Mouse (Mus musculus) heart, embryonic 10.5 days (tissue): ENCODE measurements around the gene Racgap1. TPM values are rescaled to one million over a fixed set of nuclear protein-coding genes. Genes with fewer than 3 reads are reported as not detected.

Experiments
- DNase-seq: peaks from one replicate; pipeline ENCODE4 v3.0.0-alpha.2; 2017; ENCODE audit warnings: low spot score
- H3K27ac ChIP-seq: fragments of 300-500 bp; sonication (generic); 2 replicates; pipeline ENCODE4 v1.5.1; 2016; ENCODE audit warnings: mild to moderate bottlenecking
- H3K27me3 ChIP-seq: fragments of 300-500 bp; sonication (generic); 2 replicates; pipeline ENCODE4 v1.6.1; 2016; ENCODE audit warnings: mild to moderate bottlenecking; ENCODE audit not compliant: poor library complexity, insufficient read depth, severe bottlenecking
- H3K36me3 ChIP-seq: fragments of 300-500 bp; sonication (generic); 2 replicates; pipeline ENCODE4 v1.6.1; 2016; ENCODE audit warnings: mild to moderate bottlenecking, moderate library complexity
- H3K4me1 ChIP-seq: fragments of 300-500 bp; sonication (generic); 2 replicates; pipeline ENCODE4 v1.6.1; 2016; ENCODE audit warnings: mild to moderate bottlenecking
- H3K4me3 ChIP-seq: fragments of 300-500 bp; sonication (generic); 2 replicates; pipeline ENCODE4 v1.5.1; 2016; ENCODE audit warnings: mild to moderate bottlenecking, moderate library complexity
- H3K9me3 ChIP-seq: fragments of 300-500 bp; sonication (generic); 2 replicates; pipeline ENCODE4 v1.6.1; 2016; ENCODE audit warnings: mild to moderate bottlenecking, moderate library complexity
- WGBS: fragments of 180-500 bp; shearing (Covaris S2); methylation state at CpG from one replicate; pipeline ENCODE4 v1.1.7; 2016; 5-methylcytosine and 5-hydroxymethylcytosine counted together
- polyA plus RNA-seq: library from polyadenylated mRNA; unstranded; fragments of >200 nt; fragmentation: Nextera tagmentation; extraction: Ambion mirVana; gene quantifications from 2 replicates; pipeline ENCODE4 v1.2.1, GENCODE M21; 2016

The Racgap1 gene
- polyA plus RNA-seq, 1 experiment from 2014 or later: 138 TPM

GRCm38 (mm10) chr15:99658437-99658836 lies 7.0 kb upstream of the Racgap1 start:
- peak; percentile 66 for DNase-seq
- Histone ChIP-seq H3K9me3 (no peaks in the 10 kb centered on the region), H3K27ac (no peak overlapping the region), H3K36me3 (no peaks in the 10 kb centered on the region), H3K27me3 (peaks cover 55% of the 10 kb centered on the region), H3K4me3 (no peak overlapping the region), H3K4me1 (peaks cover 36% of the 10 kb centered on the region)
- WGBS: 54% methylated on average over 2 of the region's 2 CpGs

GRCm38 (mm10) chr15:99655956-99656355 lies 4.5 kb upstream of the Racgap1 start:
- Histone ChIP-seq H3K36me3 (no peaks in the 10 kb centered on the region), H3K27ac (no peak overlapping the region), H3K4me3 (no peak overlapping the region), H3K9me3 (no peaks in the 10 kb centered on the region), H3K27me3 (peaks cover 46% of the 10 kb centered on the region), H3K4me1 (peaks cover 23% of the 10 kb centered on the region)
- peak; percentile 70 for DNase-seq
- WGBS: 43% methylated on average over 9 of the region's 9 CpGs

- no peak for DNase-seq
Observed at GRCm38 (mm10) chr15:99653876-99654275, 2.4 kb upstream of the Racgap1 start.

GRCm38 (mm10) chr15:99653291-99653690 lies 1.8 kb upstream of the Racgap1 start:
- WGBS: 9% methylated on average over 8 of the region's 8 CpGs
- Histone ChIP-seq H3K27me3 (peaks cover 39% of the 10 kb centered on the region), H3K36me3 (no peaks in the 10 kb centered on the region), H3K9me3 (no peaks in the 10 kb centered on the region), H3K27ac (0 out of 2 replicates have a peak overlapping the region, but pooled peaks have one; percentile 17), H3K4me3 (peak overlapping the region; percentile 54), H3K4me1 (peaks cover 47% of the 10 kb centered on the region)
- DNase-seq: peak; percentile 74

More at GRCm38 (mm10) chr15:99653876-99654275, 2.4 kb upstream of the Racgap1 start:
- Histone ChIP-seq H3K4me3 (peak overlapping the region; percentile 54), H3K27me3 (peaks cover 39% of the 10 kb centered on the region), H3K27ac (0 out of 2 replicates have a peak overlapping the region, but pooled peaks have one; percentile 17), H3K9me3 (no peaks in the 10 kb centered on the region), H3K36me3 (no peaks in the 10 kb centered on the region), H3K4me1 (peaks cover 42% of the 10 kb centered on the region)
- 2% methylated on average over 21 of the region's 21 CpGs for WGBS

GRCm38 (mm10) chr15:99651984-99652872 lies 772 bp upstream of the Racgap1 start:
- Histone ChIP-seq H3K27ac (peak overlapping the region; percentile 97), H3K36me3 (no peaks in the 10 kb centered on the region), H3K27me3 (peaks cover 39% of the 10 kb centered on the region), H3K4me3 (peak overlapping the region; percentile 96), H3K9me3 (no peaks in the 10 kb centered on the region), H3K4me1 (peaks cover 57% of the 10 kb centered on the region)
- no peak for DNase-seq
- 69% methylated on average over 10 of the region's 10 CpGs for WGBS

- Histone ChIP-seq H3K9me3 (no peaks in the 10 kb centered on the region), H3K36me3 (no peaks in the 10 kb centered on the region), H3K27me3 (peaks cover 20% of the 10 kb centered on the region), H3K4me3 (peak overlapping the region; percentile 96), H3K27ac (peak overlapping the region; percentile 12; the same call in 1 of the 2 replicates), H3K4me1 (peaks cover 67% of the 10 kb centered on the region)
- WGBS: 41% methylated on average over 2 of the region's 2 CpGs
- DNase-seq: peak; percentile 66
Observed at GRCm38 (mm10) chr15:99650304-99650703, 1.2 kb downstream of the Racgap1 start.

- WGBS: 16% methylated on average over 6 of the region's 6 CpGs
- Histone ChIP-seq H3K36me3 (no peaks in the 10 kb centered on the region), H3K9me3 (no peaks in the 10 kb centered on the region), H3K4me1 (peaks cover 72% of the 10 kb centered on the region), H3K27ac (peak overlapping the region; percentile 59), H3K4me3 (peak overlapping the region; percentile 96), H3K27me3 (peaks cover 9% of the 10 kb centered on the region)
- peak; percentile 74 for DNase-seq
Observed at GRCm38 (mm10) chr15:99649067-99649761, 2.2 kb downstream of the Racgap1 start.

- H3K27ac ChIP-seq: 0 out of 2 replicates have a peak overlapping the region, but pooled peaks have one; percentile 52
- H3K4me3 ChIP-seq: peak overlapping the region; percentile 24; the same call in 1 of the 2 replicates
- H3K9me3 ChIP-seq: no peaks in the 10 kb centered on the region
- H3K4me1 ChIP-seq: peaks cover 63% of the 10 kb centered on the region
- DNase-seq: no peak
- no peaks in the 10 kb centered on the region for H3K36me3 ChIP-seq
- WGBS: 38% methylated on average over 4 of the region's 4 CpGs
- 0 out of 2 replicates have a peak, but pooled peaks cover under 1% of the 10 kb centered on the region for H3K27me3 ChIP-seq
Observed at GRCm38 (mm10) chr15:99648326-99648725, 3.1 kb downstream of the Racgap1 start.

GRCm38 (mm10) chr15:99644776-99645175 lies 6.7 kb downstream of the Racgap1 start:
- DNase-seq: no peak
- Histone ChIP-seq H3K4me1 (peaks cover 49% of the 10 kb centered on the region), H3K4me3 (no peak overlapping the region), H3K9me3 (no peaks in the 10 kb centered on the region), H3K27ac (no peak overlapping the region), H3K27me3 (no peaks in the 10 kb centered on the region), H3K36me3 (peaks cover 29% of the 10 kb centered on the region)
- WGBS: 82% methylated on average over 7 of the region's 7 CpGs

GRCm38 (mm10) chr15:99643832-99644231 lies 7.6 kb downstream of the Racgap1 start:
- H3K36me3 ChIP-seq: peaks cover 38% of the 10 kb centered on the region
- H3K4me1 ChIP-seq: peaks cover 39% of the 10 kb centered on the region
- WGBS: 89% methylated on average over 10 of the region's 10 CpGs
- H3K4me3 ChIP-seq: no peak overlapping the region
- DNase-seq: no peak
- no peak overlapping the region for H3K27ac ChIP-seq
- H3K9me3 ChIP-seq: no peaks in the 10 kb centered on the region
- no peaks in the 10 kb centered on the region for H3K27me3 ChIP-seq

- H3K4me1 ChIP-seq: peaks cover 28% of the 10 kb centered on the region
- no peaks in the 10 kb centered on the region for H3K27me3 ChIP-seq
- no peaks in the 10 kb centered on the region for H3K9me3 ChIP-seq
- DNase-seq: no peak
- no peak overlapping the region for H3K27ac ChIP-seq
- WGBS: 82% methylated on average over 6 of the region's 6 CpGs
- no peak overlapping the region for H3K4me3 ChIP-seq
- peaks cover 49% of the 10 kb centered on the region for H3K36me3 ChIP-seq
Observed at GRCm38 (mm10) chr15:99642622-99643021, 8.8 kb downstream of the Racgap1 start.

GRCm38 (mm10) chr15:99638124-99638485 lies 13.4 kb downstream of the Racgap1 start:
- Histone ChIP-seq H3K4me1 (no peaks in the 10 kb centered on the region), H3K9me3 (no peaks in the 10 kb centered on the region), H3K27ac (no peak overlapping the region), H3K36me3 (peaks cover 91% of the 10 kb centered on the region), H3K27me3 (no peaks in the 10 kb centered on the region), H3K4me3 (no peak overlapping the region)
- DNase-seq: no peak
- 88% methylated on average over 5 of the region's 5 CpGs for WGBS
